Mouse (Mus musculus) CD4-positive helper T cell, adult 2 months (primary cell): ENCODE data around the gene Creld2.

Source experiments
- DNase-seq: peaks from one replicate; pipeline ENCODE4 v3.0.0-alpha.2; 2012; ENCODE audit warnings: low read depth, missing footprints, low spot score

The Creld2 gene

GRCm38 (mm10) chr15:88867368-88868023 is 48.0 kb downstream of the Creld2 start:
- no peak for DNase-seq

- no peak for DNase-seq
Measured at GRCm38 (mm10) chr15:88868024-88868742, 48.7 kb downstream of the Creld2 start.

GRCm38 (mm10) chr15:88870418-88871185 is 51.2 kb downstream of the Creld2 start:
- DNase-seq, result no peak

- no peak for DNase-seq
Measured at GRCm38 (mm10) chr15:88874061-88874460, 54.6 kb downstream of the Creld2 start.

- DNase-seq, result no peak
Measured at GRCm38 (mm10) chr15:88874477-88874876, 55.0 kb downstream of the Creld2 start.

GRCm38 (mm10) chr15:88875625-88876081 is 56.2 kb downstream of the Creld2 start:
- no peak for DNase-seq
